Mouse (Mus musculus): ENCODE results near the gene Rnf150. TPM values are rescaled to one million over a fixed set of nuclear protein-coding genes. Genes with fewer than 3 reads are reported as not detected.

Rnf150 gene
- total and polyA plus RNA-seq, 3 experiments, result 0.13 to 0.50 (median 0.39) TPM

DNA sequence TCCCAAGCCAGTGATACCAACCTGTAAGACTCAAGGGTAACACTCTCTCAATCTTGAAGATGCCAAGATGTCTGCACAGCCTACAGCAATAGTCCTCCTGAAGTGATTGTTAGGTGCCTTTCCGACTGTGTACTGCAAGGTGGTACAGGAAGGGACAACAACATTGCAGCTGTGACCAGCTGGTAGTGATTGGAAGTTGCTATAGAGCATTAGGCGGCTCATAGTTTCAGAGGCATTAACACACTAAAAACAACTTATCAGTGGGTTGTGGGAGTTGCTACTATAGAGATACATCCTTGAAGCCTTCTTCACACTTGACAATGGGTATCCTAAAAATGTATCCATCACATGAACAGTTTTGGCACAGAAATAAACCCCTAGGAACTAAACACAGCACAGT, 33.6 kb downstream of the Rnf150 start:
- dilution Hi-C loops (cut with MboI; ENCODE audit: extremely low pct_ligation_motif_present, extremely low pct_unique_long_range_greater_than_20kb, low sequenced_read_pairs), result no loop called here
- Histone ChIP-seq H3K9me3 (replicated peaks; ENCODE audit: low read length) (no peaks in the 10 kb centered on the region), H3K4me3 (replicated peaks in 1 of 3; ENCODE audit: low read depth in 2 of 3, low read length in 2 of 3, poor library complexity in 1 of 3) (no peak overlapping the region), H3K4me1 (ENCODE audit: control insufficient read depth in 1 of 2, insufficient read depth in 2 of 2) (0 out of 4 replicates have a peak, but pooled peaks cover 0 to under 1% of the 10 kb centered on the region in 2 experiments), H3K27ac (ENCODE audit: insufficient read depth, low read depth) (no peak overlapping the region), H3K79me2 (replicated peaks; ENCODE audit: control insufficient read depth, extremely low read depth, insufficient read depth, poor library complexity, severe bottlenecking) (no peaks in the 10 kb centered on the region), H3K9ac (ENCODE audit: insufficient read depth, low read depth) (no peak overlapping the region), H3K4me2 (ENCODE audit: insufficient read depth, low read depth, poor library complexity, severe bottlenecking) (no peak overlapping the region), H3K27me3 (replicated peaks) (no peaks in the 10 kb centered on the region), H3K36me3 (replicated peaks in 1 of 2; ENCODE audit: control insufficient read depth in 1 of 2, insufficient read depth in 1 of 2, low read length in 1 of 2) (no peaks in the 10 kb centered on the region)
- in situ Hi-C loops (cut with MboI; ENCODE audit: low pct_ligation_motif_present, low pct_unique_long_range_greater_than_20kb, low sequenced_read_pairs), result no loop called here
- no peak for DNase-seq (ENCODE audit: extremely low read depth)
- TF ChIP-seq RCOR1 (conservative IDR thresholded peaks at IDR 0.05; ENCODE audit: low read depth, low read length) (no peak), UBTF (IDR thresholded peaks at IDR 0.05; ENCODE audit: low read depth, low read length) (no peak), BHLHE40 (IDR thresholded peaks at IDR 0.05; ENCODE audit: low read depth, low read length) (no peak), MAZ (IDR thresholded peaks at IDR 0.05; ENCODE audit: low read depth, low read length) (no peak), PAX5 (IDR thresholded peaks at IDR 0.05; ENCODE audit: low read length) (no peak)

GRCm38 (mm10) chr8:82897628-82898458, 34.7 kb downstream of the Rnf150 start:
- in situ Hi-C loops (cut with MboI; ENCODE audit: low pct_ligation_motif_present, low pct_unique_long_range_greater_than_20kb, low sequenced_read_pairs), result no loop called here
- no peak for DNase-seq (ENCODE audit: extremely low read depth)
- no peaks in the 10 kb centered on the region for H3K9me3 ChIP-seq (replicated peaks; ENCODE audit: low read length)
- H3K4me2 ChIP-seq (ENCODE audit: insufficient read depth, low read depth, poor library complexity, severe bottlenecking), result no peak overlapping the region
- no peak overlapping the region for H3K4me3 ChIP-seq (replicated peaks in 1 of 3; ENCODE audit: low read depth in 2 of 3, low read length in 2 of 3, poor library complexity in 1 of 3)
- no peak for TF ChIP-seq NRF1 (IDR thresholded peaks at IDR 0.05; ENCODE audit: low read depth, low read length)
- TF ChIP-seq JUND (conservative IDR thresholded peaks at IDR 0.05; ENCODE audit: low read depth, low read length), result no peak
- TF ChIP-seq ZC3H11A (IDR thresholded peaks at IDR 0.05; ENCODE audit: low read depth, low read length), result no peak
- TF ChIP-seq JUN (IDR thresholded peaks at IDR 0.05; ENCODE audit: insufficient read depth, low read depth, low read length), result no peak
- no peaks in the 10 kb centered on the region for H3K27me3 ChIP-seq (replicated peaks)
- dilution Hi-C loops (cut with MboI; ENCODE audit: extremely low pct_ligation_motif_present, extremely low pct_unique_long_range_greater_than_20kb, low sequenced_read_pairs), result no loop called here
- H3K36me3 ChIP-seq (replicated peaks in 1 of 2; ENCODE audit: control insufficient read depth in 1 of 2, insufficient read depth in 1 of 2, low read length in 1 of 2), result no peaks in the 10 kb centered on the region
- H3K4me1 ChIP-seq (ENCODE audit: control insufficient read depth in 1 of 2, insufficient read depth in 2 of 2), result no peaks in the 10 kb centered on the region
- H3K27ac ChIP-seq (ENCODE audit: insufficient read depth, low read depth), result no peak overlapping the region
- H3K9ac ChIP-seq (ENCODE audit: insufficient read depth, low read depth), result no peak overlapping the region
- no peaks in the 10 kb centered on the region for H3K79me2 ChIP-seq (replicated peaks; ENCODE audit: control insufficient read depth, extremely low read depth, insufficient read depth, poor library complexity, severe bottlenecking)

- in situ Hi-C loops (cut with MboI; ENCODE audit: low pct_ligation_motif_present, low pct_unique_long_range_greater_than_20kb, low sequenced_read_pairs) (no loop called here), dilution Hi-C loops (cut with MboI; ENCODE audit: extremely low pct_ligation_motif_present, extremely low pct_unique_long_range_greater_than_20kb, low sequenced_read_pairs) (no loop called here)
- H3K36me3 ChIP-seq (replicated peaks in 1 of 2; ENCODE audit: control insufficient read depth in 1 of 2, insufficient read depth in 1 of 2, low read length in 1 of 2), result no peaks in the 10 kb centered on the region
- H3K9ac ChIP-seq (ENCODE audit: insufficient read depth, low read depth), result no peak overlapping the region
- no peak overlapping the region for H3K27ac ChIP-seq (ENCODE audit: insufficient read depth, low read depth)
- TF ChIP-seq ZNF384 (IDR thresholded peaks at IDR 0.05; ENCODE audit: low read depth, low read length) (no peak), POLR2AphosphoS2 (IDR thresholded peaks at IDR 0.05; ENCODE audit: low read depth, low read length) (no peak), SMC3 (IDR thresholded peaks at IDR 0.05; ENCODE audit: low read depth, low read length) (no peak), RAD21 (IDR thresholded peaks at IDR 0.05; ENCODE audit: low read depth, low read length) (no peak), SIN3A (IDR thresholded peaks at IDR 0.05; ENCODE audit: low read length) (no peak), EP300 (IDR thresholded peaks at IDR 0.05; ENCODE audit: low read length) (no peak), UBTF (IDR thresholded peaks at IDR 0.05; ENCODE audit: low read depth, low read length) (no peak), MAX (IDR thresholded peaks at IDR 0.05; ENCODE audit: low read length) (no peak), RCOR1 (conservative IDR thresholded peaks at IDR 0.05; ENCODE audit: low read depth, low read length) (no peak), USF1 (IDR thresholded peaks at IDR 0.05; ENCODE audit: low read depth, low read length) (no peak), JUN (IDR thresholded peaks at IDR 0.05; ENCODE audit: insufficient read depth, low read depth, low read length) (no peak), ZC3H11A (IDR thresholded peaks at IDR 0.05; ENCODE audit: low read depth, low read length) (no peak), PAX5 (IDR thresholded peaks at IDR 0.05; ENCODE audit: low read length) (no peak), ELF1 (IDR thresholded peaks at IDR 0.05; ENCODE audit: low read depth, low read length) (no peak), ZKSCAN1 (IDR thresholded peaks at IDR 0.05; ENCODE audit: borderline replicate concordance, low read depth, low read length) (no peak), MAFK (IDR thresholded peaks at IDR 0.05; ENCODE audit: insufficient replicate concordance, low read length) (no peak)
- no peak for DNase-seq (ENCODE audit: extremely low read depth)
- H3K4me3 ChIP-seq (replicated peaks in 1 of 3; ENCODE audit: low read depth in 2 of 3, low read length in 2 of 3, poor library complexity in 1 of 3), result no peak overlapping the region
- H3K4me2 ChIP-seq (ENCODE audit: insufficient read depth, low read depth, poor library complexity, severe bottlenecking), result no peak overlapping the region
- no peaks in the 10 kb centered on the region for H3K79me2 ChIP-seq (replicated peaks; ENCODE audit: control insufficient read depth, extremely low read depth, insufficient read depth, poor library complexity, severe bottlenecking)
- no peaks in the 10 kb centered on the region for H3K9me3 ChIP-seq (replicated peaks; ENCODE audit: low read length)
- H3K4me1 ChIP-seq (ENCODE audit: control insufficient read depth in 1 of 2, insufficient read depth in 2 of 2), result no peaks in the 10 kb centered on the region
- H3K27me3 ChIP-seq (replicated peaks), result no peaks in the 10 kb centered on the region
Measured at GRCm38 (mm10) chr8:82898459-82898841, 35.3 kb downstream of the Rnf150 start.

Data from CH12.LX (cell line).